Mouse (Mus musculus): ENCODE measurements around the gene Ldha.
A peak's percentile ranks its signal among the peaks of the same experiment; 100 is the strongest.
"Not testable (repeated sequence)": the region's sequence is repeated elsewhere in the genome, so short reads cannot be mapped to it uniquely, and the experiment has no call there.

Gene Ldha

DNA sequence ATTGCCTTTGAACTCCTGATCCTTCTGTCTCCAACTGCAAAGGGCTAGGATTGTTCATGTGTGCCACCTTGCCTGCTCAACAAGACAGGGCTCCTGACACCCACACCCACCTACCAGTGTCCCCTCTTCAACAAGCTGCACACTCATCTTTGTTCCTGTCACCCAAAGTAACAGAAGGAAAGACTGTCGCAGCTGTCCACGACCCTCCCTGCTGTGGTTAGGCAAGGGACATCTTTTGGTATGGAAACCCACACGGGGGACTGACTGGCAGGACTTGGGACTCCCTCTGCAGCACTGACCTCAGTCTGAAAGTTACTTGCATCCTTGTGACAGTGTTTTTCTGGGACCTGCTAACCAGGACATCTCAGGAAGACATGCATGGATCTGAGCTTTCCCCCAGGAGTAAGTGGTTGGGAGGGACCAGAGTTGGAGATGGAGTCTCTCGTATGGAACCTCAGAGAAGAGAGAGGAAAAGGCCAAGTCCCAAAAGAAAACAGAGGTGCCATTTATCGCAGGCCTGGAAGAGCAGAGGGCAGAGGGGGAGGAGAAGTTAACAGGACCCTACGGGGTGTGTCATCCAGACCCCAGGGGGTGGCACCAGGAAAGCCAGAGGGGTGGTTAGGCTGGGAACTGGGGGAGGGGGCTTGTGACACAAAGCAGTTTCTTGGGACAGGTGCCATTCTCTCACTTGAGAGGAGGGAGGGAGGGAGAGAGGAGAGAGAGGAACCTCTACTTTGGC lies at the start of gene Ldha:
Ldha (plus strand) TSS at position 689 of the 739 bp plus-strand sequence.
- DNase-seq (ENCODE audit: low read depth, low spot score), result no peak

DNA sequence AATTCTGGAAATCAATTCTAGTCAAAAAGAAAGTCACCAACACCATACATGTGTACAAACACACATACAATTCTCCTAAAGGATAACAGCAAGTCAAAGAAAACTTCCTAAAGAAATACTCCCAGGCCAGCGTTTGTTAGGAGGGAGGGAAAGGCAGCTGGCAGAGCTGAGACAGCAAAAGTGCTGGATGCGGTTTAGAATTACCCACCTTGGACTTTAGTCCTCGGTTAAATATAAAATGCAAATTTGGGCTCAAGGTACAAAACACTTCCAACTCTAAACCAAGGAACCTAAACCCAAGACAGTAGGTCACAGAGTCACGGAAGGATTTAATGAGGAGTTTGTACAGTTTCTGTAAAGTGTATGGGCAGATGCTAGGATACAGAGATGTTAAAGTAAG lies 47.4 kb upstream of the Ldha start:
- DNase-seq (ENCODE audit: low read depth, low spot score), result no peak

DNA sequence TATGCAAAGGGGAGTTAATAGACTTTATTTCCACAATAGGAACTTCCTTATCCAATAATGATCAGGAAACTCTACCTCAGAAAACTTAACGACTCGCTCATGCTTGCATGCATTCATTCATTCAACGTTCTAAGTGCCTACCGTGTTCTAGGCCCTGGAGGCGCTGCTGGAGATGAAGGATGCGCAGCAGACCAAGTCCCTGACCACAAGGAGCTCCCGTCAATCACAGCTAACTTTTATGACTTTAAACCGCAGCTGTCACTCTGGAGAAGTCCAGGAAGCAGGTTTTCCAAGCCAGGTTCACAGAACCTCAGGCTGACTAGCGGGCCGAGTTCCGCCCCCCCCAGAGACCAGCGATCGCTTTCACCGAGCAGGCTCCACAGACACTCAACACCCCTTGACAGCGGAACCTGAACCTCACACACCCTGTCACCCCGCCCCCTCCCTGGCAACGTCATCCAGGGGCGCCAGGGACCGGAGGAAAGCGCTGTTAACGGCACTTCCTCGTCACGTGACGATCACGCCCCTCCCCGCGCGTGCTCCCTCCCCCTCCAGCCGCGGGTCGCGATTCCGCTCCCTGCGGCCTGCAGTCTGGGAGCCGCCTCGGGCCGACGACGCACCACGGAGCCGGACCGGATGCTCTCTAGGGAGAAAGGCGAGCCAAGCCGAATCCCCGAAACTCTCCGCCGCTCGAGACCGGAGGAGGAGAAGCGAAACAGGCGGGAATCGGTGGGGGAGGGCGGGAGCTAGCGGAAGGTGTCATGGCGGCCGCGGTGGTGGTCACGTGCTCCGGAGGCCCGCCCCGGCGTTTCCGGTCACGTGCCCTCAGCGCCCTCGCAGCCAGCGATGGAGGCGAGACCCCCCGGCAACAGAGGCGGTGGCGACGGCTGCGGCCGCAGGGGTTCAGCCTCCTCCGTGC lies 45.7 kb upstream of the Ldha start, which contains the start of the genes Hps5 and Gtf2h1:
Hps5 (minus strand) TSS at position 778 of the 919 bp plus-strand sequence.
Gtf2h1 (plus strand) TSS at position 817 of the 919 bp plus-strand sequence.
- DNase-seq (ENCODE audit: low read depth, low spot score), result peak; percentile 99

DNA sequence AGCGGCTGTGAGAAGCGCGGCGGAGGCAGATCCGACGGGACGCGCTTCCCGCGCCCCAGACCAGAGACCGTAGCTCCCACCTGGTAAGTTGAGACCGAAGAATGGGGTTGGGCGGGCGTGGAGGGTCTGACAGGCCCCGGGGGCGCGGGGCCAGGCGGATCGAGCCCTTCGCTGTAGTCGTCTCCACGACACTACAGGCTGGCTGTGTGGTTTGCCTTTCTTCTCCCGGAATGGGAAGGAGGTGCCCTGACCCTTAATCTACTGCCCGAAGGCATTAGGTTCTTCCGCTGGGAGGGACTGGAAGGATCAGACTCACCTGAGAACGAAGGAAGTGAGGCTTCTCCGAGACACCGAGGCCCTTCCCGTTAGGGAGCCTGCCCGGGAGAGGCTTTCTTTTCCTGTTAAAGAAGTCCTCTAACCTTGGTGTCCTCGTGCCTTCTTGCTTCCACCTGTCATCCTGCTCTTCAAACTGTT lies 45.0 kb upstream of the Ldha start:
- no peak for DNase-seq (ENCODE audit: low read depth, low spot score)

DNA sequence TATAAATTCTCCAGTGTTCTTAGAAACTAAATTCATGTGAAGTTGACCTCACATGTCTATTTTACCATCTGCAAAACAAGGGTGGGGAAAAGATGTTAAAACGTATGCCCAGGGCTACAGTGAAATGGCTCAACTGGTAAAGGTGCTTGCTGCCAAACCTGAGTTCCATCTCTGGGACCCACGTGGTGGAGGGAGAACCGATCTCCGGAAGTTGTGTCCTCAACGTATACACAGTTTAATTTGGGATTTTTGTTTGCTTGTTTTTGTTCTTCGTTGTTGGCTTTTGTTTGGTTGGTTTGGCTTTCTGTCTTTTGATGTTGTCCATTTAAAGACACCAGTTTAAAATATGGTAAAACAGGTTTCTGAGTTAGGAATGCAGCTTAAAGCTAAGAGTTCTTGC lies 44.5 kb upstream of the Ldha start:
- DNase-seq (ENCODE audit: low read depth, low spot score), result peak; percentile 30

DNA sequence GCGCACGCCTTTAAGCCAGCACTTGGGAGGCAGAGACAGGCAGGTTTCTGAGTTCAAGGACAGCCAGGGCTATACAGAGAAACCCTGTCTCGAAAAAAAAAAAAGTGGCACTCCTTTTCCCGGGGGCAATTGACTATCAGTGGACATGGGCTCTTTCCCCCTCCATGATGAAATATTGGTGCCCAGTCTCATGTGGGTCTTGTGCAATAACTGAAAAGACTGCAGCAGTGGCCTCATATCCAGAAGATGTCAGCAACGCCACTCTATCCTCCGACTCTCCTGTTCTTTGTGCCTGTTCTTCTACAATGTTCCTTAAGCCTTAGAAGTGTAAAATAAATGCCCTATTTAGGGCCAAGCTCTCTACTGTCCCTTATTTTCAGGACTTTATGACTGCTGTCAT lies 30.9 kb upstream of the Ldha start:
- DNase-seq (ENCODE audit: low read depth, low spot score), result no peak

DNA sequence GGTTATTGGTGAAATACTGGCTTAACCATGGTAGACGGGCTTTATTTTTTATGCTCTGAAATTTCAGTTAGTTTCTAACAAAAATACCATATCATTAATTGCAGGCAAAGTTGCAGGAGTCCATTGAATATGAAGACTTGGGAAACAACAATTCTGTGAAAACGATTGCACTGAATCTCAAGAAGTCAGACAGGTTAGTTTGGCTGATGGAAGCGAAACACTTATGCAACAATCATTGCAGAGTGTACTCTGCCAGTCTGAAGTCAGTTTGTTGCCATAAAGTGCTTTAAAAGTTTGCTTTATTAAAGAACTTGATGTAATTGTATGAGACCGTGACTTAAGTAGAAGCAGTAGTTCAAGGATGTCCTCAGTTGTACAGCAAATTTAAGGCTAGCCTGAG lies 27.3 kb upstream of the Ldha start:
- DNase-seq (ENCODE audit: low read depth, low spot score), result no peak

DNA sequence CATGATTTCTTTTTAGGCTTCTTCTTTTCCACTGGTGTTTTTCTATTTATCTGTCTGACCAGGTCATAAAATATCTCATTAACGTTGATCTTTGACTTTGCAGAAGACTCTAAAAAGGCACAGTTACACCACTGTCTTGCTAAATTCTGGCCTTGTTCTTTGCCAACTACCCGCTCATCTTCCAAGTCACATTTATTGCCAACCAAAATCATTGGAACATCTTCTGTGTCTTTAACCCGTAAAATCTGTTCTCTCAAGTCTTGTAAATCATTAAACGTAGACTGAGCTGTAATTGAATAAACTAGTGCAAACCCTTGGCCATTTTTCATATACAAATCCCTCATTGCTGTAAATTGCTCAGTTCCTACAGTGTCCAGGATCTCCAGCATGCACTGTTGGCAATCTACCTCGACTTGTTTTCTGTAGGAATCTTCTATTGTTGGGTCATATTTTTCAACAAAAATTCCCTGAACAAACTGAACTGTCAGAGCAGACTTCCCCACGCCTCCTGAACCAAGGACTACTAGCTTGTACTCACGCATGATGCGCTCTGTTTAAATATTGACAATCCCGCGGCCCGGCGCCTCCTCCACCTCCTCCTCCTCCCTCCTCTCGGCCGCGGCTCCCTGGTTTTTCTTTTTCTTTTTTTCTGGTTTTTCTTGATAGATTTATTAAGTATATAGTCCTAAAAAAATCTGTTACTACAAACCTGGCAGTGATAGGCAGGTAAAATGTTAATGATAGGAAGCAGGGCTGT lies 20.2 kb upstream of the Ldha start:
- DNase-seq (ENCODE audit: low read depth, low spot score), result not testable (repeated sequence)

DNA sequence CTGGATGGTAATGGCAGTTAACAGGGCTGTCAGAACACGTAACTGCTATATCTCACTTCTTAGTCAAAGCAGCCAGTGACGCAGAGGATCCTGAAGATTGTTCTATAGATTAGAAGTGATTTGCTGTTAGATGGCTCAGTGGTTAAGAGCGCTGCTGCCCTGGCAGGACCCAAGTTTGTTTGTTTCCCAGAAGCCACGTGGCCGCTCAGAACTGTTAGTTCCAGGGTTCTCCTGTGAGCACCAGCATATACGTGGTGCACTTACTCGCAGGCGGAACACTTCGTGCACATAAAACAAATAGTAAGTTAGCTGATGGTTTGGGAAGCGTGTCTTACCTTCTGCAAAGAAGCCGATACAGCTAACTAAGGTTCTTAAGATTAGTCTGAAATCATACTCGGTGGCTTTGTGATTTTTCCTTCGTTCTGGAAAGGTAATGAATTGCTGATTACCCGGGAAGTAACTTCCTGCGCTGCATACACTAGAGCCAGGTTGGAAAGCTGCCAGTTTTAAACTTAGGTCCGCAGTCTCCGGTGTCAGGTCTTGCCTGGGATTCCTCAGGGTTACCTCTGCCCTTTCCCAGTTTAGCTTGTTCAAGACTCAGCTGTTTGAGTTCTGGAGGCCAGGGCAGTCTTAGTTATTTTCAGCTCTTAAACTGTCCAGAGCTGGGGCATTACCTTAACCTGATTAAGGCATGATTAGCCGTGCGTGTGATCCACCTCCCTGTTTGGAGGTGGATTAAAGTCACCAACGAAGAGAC lies 14.1 kb upstream of the Ldha start:
- no peak for DNase-seq (ENCODE audit: low read depth, low spot score)

DNA sequence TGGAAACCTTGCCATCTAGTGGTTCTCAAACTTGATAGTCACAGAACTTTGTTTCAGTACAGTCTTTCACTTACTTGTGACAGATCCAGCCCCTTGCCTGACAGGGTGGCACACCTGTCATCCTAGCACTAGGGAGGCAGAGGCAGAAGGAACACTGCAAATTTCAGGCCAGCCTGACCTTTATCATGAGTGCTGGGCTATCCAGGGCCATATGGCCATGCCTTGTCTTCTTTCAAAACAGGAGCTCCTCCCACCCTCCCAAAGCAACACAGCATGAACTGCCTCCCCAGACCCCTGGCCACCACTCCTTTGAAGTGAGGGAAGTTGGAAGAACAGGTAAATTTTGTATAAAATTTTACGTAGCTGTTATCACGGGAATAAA lies 13.5 kb upstream of the Ldha start:
- no peak for DNase-seq (ENCODE audit: low read depth, low spot score)

DNA sequence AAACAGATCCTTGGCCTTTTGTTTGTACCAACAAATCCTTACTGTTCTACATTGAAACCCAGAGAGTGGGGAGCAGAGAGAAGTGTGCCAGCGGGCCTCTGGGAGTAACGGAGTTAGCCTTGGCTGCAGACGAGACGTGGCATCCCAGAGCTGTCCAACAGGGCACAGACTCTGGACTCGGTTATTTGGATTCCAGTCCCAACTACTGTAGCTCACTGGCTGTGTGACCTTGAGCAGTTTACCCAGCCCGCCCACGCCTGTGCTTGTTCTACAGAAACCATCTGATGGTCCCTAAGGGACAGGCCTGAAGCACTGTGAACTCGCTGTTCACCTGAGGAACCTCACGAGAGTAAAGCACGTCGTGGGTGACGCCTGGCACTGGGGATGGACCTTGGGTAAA lies 11.4 kb upstream of the Ldha start:
- no peak for DNase-seq (ENCODE audit: low read depth, low spot score)

DNA sequence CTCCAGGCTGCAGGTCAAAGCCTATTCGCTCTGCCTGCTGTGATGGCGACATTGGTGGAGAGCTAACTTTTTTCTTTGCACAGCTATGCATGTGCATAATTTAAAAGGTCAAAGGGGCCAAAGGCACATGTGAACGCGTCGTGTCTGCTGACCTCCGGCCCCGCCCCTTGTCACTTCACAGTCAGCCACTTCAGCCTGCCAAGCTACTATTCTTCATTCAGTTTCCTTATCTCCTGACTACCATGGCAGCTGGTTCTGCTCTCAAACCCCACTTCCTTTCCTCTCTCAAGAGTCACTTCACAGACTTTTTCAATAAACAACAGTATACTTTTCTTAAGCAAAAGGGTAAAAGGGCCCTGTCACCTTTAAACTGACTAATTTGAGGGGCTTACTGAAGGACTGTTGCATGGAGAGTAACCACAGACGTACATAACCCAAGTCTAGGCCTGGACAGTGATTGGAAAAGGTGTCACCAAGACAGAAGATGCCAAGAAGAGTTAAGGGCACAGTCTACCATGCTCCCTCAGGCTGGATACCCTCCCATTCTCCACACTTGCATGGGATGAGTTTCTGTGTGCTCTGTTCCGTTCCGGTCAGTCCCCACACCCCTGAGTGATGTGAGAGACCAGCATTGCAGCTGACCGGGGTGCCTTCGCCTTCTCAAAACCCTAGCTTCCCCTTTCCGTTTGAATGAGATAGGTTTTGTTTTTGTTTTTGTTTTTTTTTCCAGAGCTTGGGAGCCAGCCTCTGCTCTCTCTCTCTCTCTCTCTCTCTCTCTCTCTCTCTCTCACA lies 10.3 kb upstream of the Ldha start:
- DNase-seq (ENCODE audit: low read depth, low spot score), result peak; percentile 54

DNA sequence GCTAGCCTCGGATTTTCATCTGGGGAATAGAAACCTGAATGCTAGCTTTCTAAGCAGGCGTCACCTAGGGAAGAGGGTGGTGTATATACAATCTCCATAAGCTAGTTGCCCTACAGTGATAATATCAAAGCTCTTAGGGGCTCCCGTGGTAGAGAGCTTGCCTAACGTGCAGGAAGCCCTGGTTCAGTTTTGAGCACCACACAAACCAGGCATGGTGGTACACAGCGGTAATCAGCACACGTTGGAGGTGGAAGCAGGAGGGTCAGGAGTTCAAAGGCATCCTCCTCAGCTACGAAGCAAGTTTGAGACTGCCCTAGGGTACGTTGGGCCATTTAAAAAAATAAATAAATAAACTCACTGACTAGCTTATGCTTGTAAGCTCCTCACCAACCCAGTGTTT lies 9.6 kb upstream of the Ldha start:
- DNase-seq (ENCODE audit: low read depth, low spot score), result no peak

DNA sequence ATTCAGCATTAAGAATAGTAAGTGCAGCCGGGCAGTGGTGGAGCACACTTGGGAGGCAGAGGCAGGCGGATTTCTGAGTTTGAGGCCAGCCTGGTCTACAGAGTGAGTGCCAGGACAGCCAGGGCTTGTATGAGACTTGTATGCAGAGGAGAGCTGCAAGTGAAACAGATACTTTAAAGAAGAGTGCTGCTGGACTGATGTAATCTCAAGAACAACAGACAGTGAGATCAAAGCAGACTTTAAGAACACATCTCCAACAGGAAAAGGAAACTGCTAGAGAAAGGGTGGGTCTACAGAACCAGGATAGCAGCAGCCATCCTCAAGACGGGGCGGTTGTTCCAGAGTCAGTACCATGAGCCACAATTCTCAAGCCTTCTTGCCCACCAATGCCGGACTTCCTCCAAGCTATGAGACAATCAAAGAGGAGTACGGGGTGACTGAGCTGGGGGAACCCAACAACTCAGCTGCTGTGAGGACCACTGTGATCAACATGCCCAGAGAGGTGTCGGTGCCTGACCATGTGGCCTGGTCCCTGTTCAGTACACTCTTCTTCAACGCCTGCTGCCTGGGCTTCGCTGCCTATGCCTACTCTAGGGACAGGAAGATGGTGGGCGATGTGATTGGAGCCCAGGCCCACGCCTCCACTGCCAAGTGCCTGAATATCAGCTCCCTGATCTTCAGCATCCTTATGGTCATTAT lies 9.0 kb upstream of the Ldha start:
- DNase-seq (ENCODE audit: low read depth, low spot score), result not testable (repeated sequence)

DNA sequence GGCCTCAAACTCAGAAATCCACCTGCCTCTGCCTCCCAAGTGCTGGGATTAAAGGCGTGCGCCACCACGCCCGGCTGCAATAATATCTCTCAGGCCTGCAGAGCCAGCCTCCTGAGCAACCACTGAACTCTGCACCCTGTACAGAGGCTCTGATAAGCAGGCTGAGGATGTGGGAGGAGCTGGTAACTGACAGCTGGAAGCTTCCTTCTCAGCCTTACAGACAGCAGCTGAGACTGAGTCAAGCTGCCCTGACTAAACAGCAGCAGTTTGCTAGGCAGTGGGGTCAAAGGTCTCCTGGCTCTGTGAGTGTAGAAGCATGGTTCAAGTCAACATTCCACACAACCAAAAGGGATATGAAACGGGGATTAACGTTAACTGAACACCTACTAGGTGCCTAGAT lies 8.0 kb upstream of the Ldha start:
- peak; percentile 34 for DNase-seq (ENCODE audit: low read depth, low spot score)

DNA sequence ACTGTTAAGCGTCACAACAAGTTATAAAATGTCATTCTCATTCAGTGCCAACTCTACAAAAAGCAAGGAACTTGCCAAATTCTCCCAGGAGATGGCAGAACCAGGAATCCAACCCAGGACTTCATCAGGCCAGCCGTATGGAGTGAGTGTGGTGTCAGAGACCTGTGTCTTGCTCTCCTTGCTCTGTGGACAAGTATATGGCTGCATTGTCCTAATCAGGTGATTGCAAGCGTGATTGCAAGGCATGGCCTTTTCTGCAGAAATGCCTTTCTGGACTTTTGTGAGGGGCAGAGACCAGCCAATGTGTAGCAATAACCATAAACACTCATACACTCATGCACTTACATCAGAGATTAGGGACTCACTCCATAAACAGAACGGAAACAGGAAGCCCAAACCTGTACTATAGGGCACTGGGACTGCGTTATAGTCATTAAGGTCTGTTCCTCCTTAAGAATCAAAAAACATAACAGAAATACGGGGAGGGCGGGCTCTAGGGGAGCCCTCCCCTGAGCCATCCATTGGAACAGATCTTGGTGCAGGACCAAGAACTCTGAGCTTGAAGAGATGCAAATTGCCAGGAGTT lies 7.5 kb upstream of the Ldha start:
- no peak for DNase-seq (ENCODE audit: low read depth, low spot score)

DNA sequence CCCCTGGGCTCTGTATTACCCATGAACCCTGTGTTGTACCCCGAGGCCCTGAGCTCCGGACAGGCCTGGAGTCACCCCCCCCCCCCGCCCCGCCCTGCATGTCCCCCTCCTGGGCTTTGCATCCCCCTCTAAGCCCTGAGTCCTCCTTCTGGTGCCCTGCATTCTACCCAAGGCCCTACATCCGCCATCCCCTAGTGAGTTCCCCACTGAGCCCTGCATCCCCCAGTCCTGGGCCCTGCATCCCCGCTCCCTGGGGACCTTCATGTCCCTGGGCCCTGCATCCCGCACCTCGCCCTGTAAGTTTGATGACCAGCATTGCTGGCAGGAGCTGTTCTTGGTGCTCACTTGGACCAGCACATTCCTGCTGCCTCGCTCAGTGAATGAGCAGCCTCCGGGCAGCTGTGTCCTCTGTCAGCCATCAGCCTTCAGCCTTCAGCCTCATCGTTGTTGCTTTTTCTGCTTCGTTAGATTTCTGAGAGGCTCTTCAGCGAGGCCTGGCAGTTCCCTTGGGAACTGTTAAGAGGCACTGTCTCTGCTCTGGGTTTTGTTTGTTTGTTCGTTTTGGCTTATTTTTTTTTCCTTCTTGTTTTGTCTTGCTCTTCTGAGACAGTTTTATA lies 6.2 kb upstream of the Ldha start:
- DNase-seq (ENCODE audit: low read depth, low spot score), result no peak

DNA sequence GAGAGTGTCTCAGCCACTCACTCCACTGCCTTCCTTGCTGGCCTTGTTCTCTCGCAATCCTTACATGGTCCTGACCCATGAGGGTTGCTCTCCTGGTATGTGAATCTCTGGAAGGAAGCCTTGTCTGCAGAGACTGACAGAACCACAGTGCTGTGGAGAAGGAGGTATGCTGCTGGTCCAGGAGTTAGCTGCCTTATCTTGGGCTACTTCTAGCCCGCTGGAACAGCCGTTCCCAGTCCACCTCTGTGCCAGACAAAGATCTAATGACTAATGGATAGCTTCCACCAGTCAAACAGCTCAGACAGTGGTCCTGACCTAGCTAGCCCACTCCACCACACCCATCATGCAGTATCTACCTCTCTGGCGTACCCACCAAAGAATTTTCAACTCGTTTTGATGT lies 4.9 kb upstream of the Ldha start:
- no peak for DNase-seq (ENCODE audit: low read depth, low spot score)

DNA sequence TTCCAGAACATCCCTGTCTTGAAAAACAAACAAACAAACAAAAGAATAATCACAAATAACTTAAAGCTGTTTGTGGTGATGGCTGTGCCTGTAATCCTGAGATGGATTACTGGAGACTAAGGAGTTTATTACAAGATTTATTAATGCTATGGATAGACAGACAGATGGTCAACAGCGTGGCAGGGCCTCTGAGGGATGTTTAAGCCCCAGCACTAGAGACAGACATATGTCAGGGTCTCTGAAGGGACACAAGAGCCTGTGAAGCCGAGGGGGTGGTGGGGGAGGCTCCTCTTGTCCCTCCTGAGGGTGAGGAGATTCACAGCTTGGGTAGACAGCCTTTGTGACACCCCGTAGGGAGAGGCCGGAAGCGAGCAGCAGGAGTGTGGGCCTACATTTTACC lies 4.2 kb upstream of the Ldha start:
- DNase-seq (ENCODE audit: low read depth, low spot score), result no peak

Measured in A20 (cell line).